Mouse (Mus musculus) liver, postnatal 0 days (tissue): ENCODE measurements around the gene Zan.

Source experiments
- CTCF ChIP-seq: sonication (generic); IDR thresholded peaks from 2 replicates; pipeline ENCODE4 v1.5.1; 2016; ENCODE audit warnings: antibody characterized with exemption, low read depth
- EP300 ChIP-seq: IDR thresholded peaks from 2 replicates; pipeline ENCODE4 v1.6.1; 2016; ENCODE audit warnings: antibody characterized with exemption, low read depth, mild to moderate bottlenecking

DNA sequence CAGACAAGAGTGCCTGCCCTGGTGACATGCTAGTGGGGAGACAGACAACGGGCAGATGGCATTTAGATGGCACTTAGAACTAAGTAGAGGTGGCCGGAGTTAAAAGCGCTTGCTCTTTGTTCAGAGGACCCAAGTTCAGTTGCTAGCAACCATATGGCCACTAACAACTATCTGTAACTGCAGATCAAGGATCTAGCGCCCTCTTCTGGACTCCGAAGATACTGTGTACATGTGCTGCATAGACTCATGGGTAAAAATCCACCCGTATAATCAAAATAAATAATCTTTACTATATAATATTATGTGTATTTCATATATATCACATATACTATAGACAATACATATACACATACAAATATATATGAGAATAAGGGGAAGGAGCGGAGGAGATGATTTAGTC lies 10.8 kb upstream of the Zan start:
- TF ChIP-seq CTCF (peak; percentile 44), EP300 (no peak)
